Mouse (Mus musculus): ENCODE data around the gene Iqschfp. TPM values are rescaled to one million over a fixed set of nuclear protein-coding genes. Genes with fewer than 3 reads are reported as not detected.

Gene Iqschfp
- polyA plus RNA-seq, 1 experiment from 2014 or later, result 2.5 TPM

- H3K27me3 ChIP-seq, result no peaks in the 10 kb centered on the region
- no peaks in the 10 kb centered on the region for H3K4me1 ChIP-seq
- no peak for ATAC-seq (ENCODE audit: low FRiP score)
- WGBS, result 83% methylated on average over 6 of the region's 6 CpGs
- no peaks in the 10 kb centered on the region for H3K36me3 ChIP-seq (replicated peaks)
- H3K4me3 ChIP-seq (replicated peaks), result no peak overlapping the region
- H3K9ac ChIP-seq, result no peak overlapping the region
- no peak overlapping the region for H3K27ac ChIP-seq
- H3K4me2 ChIP-seq, result no peak overlapping the region
- no peaks in the 10 kb centered on the region for H3K9me3 ChIP-seq
These were observed 458.6 kb downstream of the Iqschfp start for GRCm38 (mm10) chr3:68350624-68351023.

GRCm38 (mm10) chr3:68351461-68351860, 459.4 kb downstream of the Iqschfp start:
- WGBS, result 71% methylated on average over 3 of the region's 3 CpGs

GRCm38 (mm10) chr3:68352961-68353360, 460.9 kb downstream of the Iqschfp start:
- no peaks in the 10 kb centered on the region for H3K36me3 ChIP-seq (replicated peaks)
- H3K27ac ChIP-seq, result no peak overlapping the region
- H3K9ac ChIP-seq, result no peak overlapping the region
- no peaks in the 10 kb centered on the region for H3K4me1 ChIP-seq
- no peaks in the 10 kb centered on the region for H3K9me3 ChIP-seq
- no peaks in the 10 kb centered on the region for H3K27me3 ChIP-seq
- no peak overlapping the region for H3K4me2 ChIP-seq
- no peak overlapping the region for H3K4me3 ChIP-seq (replicated peaks)
- 85% methylated on average over 7 of the region's 7 CpGs for WGBS
- ATAC-seq (ENCODE audit: low FRiP score), result no peak

More at GRCm38 (mm10) chr3:68351461-68351860, 459.4 kb downstream of the Iqschfp start:
- Histone ChIP-seq H3K36me3 (replicated peaks) (no peaks in the 10 kb centered on the region), H3K4me1 (no peaks in the 10 kb centered on the region), H3K27ac (no peak overlapping the region), H3K9me3 (no peaks in the 10 kb centered on the region), H3K4me3 (replicated peaks) (no peak overlapping the region), H3K4me2 (no peak overlapping the region), H3K27me3 (no peaks in the 10 kb centered on the region), H3K9ac (no peak overlapping the region)
- no peak for ATAC-seq (ENCODE audit: low FRiP score)

GRCm38 (mm10) chr3:68353492-68353891, 461.5 kb downstream of the Iqschfp start:
- ATAC-seq (ENCODE audit: low FRiP score), result no peak
- Histone ChIP-seq H3K4me2 (no peak overlapping the region), H3K9ac (no peak overlapping the region), H3K9me3 (no peaks in the 10 kb centered on the region), H3K36me3 (replicated peaks) (no peaks in the 10 kb centered on the region), H3K27me3 (no peaks in the 10 kb centered on the region), H3K4me1 (no peaks in the 10 kb centered on the region), H3K4me3 (replicated peaks) (no peak overlapping the region), H3K27ac (no peak overlapping the region)
- 70% methylated on average over 3 of the region's 3 CpGs for WGBS

GRCm38 (mm10) chr3:68356516-68356915, 464.5 kb downstream of the Iqschfp start:
- H3K36me3 ChIP-seq (replicated peaks), result no peaks in the 10 kb centered on the region
- no peak overlapping the region for H3K27ac ChIP-seq
- H3K9me3 ChIP-seq, result no peaks in the 10 kb centered on the region
- H3K4me1 ChIP-seq, result no peaks in the 10 kb centered on the region
- ATAC-seq (ENCODE audit: low FRiP score), result no peak
- H3K4me3 ChIP-seq (replicated peaks), result no peak overlapping the region
- no peak overlapping the region for H3K4me2 ChIP-seq
- no peak overlapping the region for H3K9ac ChIP-seq
- H3K27me3 ChIP-seq, result no peaks in the 10 kb centered on the region
- 88% methylated on average over 2 of the region's 2 CpGs for WGBS

- no peak overlapping the region for H3K4me2 ChIP-seq
- no peaks in the 10 kb centered on the region for H3K36me3 ChIP-seq (replicated peaks)
- ATAC-seq (ENCODE audit: low FRiP score), result no peak
- H3K27ac ChIP-seq, result no peak overlapping the region
- no peaks in the 10 kb centered on the region for H3K9me3 ChIP-seq
- H3K9ac ChIP-seq, result no peak overlapping the region
- H3K27me3 ChIP-seq, result no peaks in the 10 kb centered on the region
- no peaks in the 10 kb centered on the region for H3K4me1 ChIP-seq
- H3K4me3 ChIP-seq (replicated peaks), result no peak overlapping the region
These were observed 476.0 kb downstream of the Iqschfp start for GRCm38 (mm10) chr3:68368029-68368428.

- Histone ChIP-seq H3K4me1 (no peaks in the 10 kb centered on the region; the same call in 1 of the 2 replicates), H3K4me3 (replicated peaks) (no peak overlapping the region), H3K27ac (no peak overlapping the region), H3K4me2 (no peak overlapping the region), H3K36me3 (replicated peaks) (no peaks in the 10 kb centered on the region), H3K9me3 (no peaks in the 10 kb centered on the region), H3K9ac (no peak overlapping the region), H3K27me3 (no peaks in the 10 kb centered on the region)
- WGBS, result no CpG with 5 or more reads among the region's 1 CpGs
- ATAC-seq (ENCODE audit: low FRiP score), result no peak
These were observed 480.9 kb downstream of the Iqschfp start for GRCm38 (mm10) chr3:68372925-68373324.

- WGBS, result 59% methylated on average over 10 of the region's 10 CpGs
These were observed 483.1 kb downstream of the Iqschfp start for GRCm38 (mm10) chr3:68375100-68375508.

GRCm38 (mm10) chr3:68377452-68378198, 485.6 kb downstream of the Iqschfp start:
- no peak overlapping the region for H3K27ac ChIP-seq
- no peak overlapping the region for H3K4me3 ChIP-seq (replicated peaks)
- no peaks in the 10 kb centered on the region for H3K36me3 ChIP-seq (replicated peaks)
- no peak for ATAC-seq (ENCODE audit: low FRiP score)
- H3K4me1 ChIP-seq, result no peaks in the 10 kb centered on the region; the same call in 1 of the 2 replicates
- no peaks in the 10 kb centered on the region for H3K27me3 ChIP-seq
- H3K9ac ChIP-seq, result no peak overlapping the region
- H3K4me2 ChIP-seq, result no peak overlapping the region
- WGBS, result 77% methylated on average over 7 of the region's 7 CpGs
- no peaks in the 10 kb centered on the region for H3K9me3 ChIP-seq

More at GRCm38 (mm10) chr3:68375100-68375508, 483.1 kb downstream of the Iqschfp start:
- Histone ChIP-seq H3K9me3 (no peaks in the 10 kb centered on the region), H3K9ac (no peak overlapping the region), H3K27ac (no peak overlapping the region), H3K4me3 (replicated peaks) (no peak overlapping the region), H3K4me2 (no peak overlapping the region), H3K27me3 (no peaks in the 10 kb centered on the region), H3K36me3 (replicated peaks) (no peaks in the 10 kb centered on the region), H3K4me1 (no peaks in the 10 kb centered on the region; the same call in 1 of the 2 replicates)
- no peak for ATAC-seq (ENCODE audit: low FRiP score)

- no peaks in the 10 kb centered on the region for H3K36me3 ChIP-seq (replicated peaks)
- H3K9ac ChIP-seq, result no peak overlapping the region
- 78% methylated on average over 2 of the region's 2 CpGs for WGBS
- no peaks in the 10 kb centered on the region for H3K9me3 ChIP-seq
- no peak overlapping the region for H3K27ac ChIP-seq
- ATAC-seq (ENCODE audit: low FRiP score), result no peak
- H3K4me2 ChIP-seq, result no peak overlapping the region
- no peaks in the 10 kb centered on the region for H3K27me3 ChIP-seq
- no peak overlapping the region for H3K4me3 ChIP-seq (replicated peaks)
- peaks cover 3% of the 10 kb centered on the region for H3K4me1 ChIP-seq
These were observed 486.8 kb downstream of the Iqschfp start for GRCm38 (mm10) chr3:68378799-68379198.

GRCm38 (mm10) chr3:68379242-68379641, 487.2 kb downstream of the Iqschfp start:
- Histone ChIP-seq H3K4me3 (replicated peaks) (no peak overlapping the region), H3K27ac (no peak overlapping the region), H3K4me2 (no peak overlapping the region), H3K9me3 (no peaks in the 10 kb centered on the region), H3K27me3 (no peaks in the 10 kb centered on the region), H3K36me3 (replicated peaks) (no peaks in the 10 kb centered on the region), H3K9ac (no peak overlapping the region), H3K4me1 (peaks cover 3% of the 10 kb centered on the region)
- ATAC-seq (ENCODE audit: low FRiP score), result no peak
- 74% methylated on average over 7 of the region's 7 CpGs for WGBS

- H3K27me3 ChIP-seq, result no peaks in the 10 kb centered on the region
- no peak for ATAC-seq (ENCODE audit: low FRiP score)
- no peak overlapping the region for H3K4me2 ChIP-seq
- H3K9me3 ChIP-seq, result no peaks in the 10 kb centered on the region
- no peak overlapping the region for H3K27ac ChIP-seq
- H3K4me3 ChIP-seq (replicated peaks), result no peak overlapping the region
- H3K9ac ChIP-seq, result no peak overlapping the region
- peaks cover 3% of the 10 kb centered on the region for H3K4me1 ChIP-seq
- no peaks in the 10 kb centered on the region for H3K36me3 ChIP-seq (replicated peaks)
These were observed 491.6 kb downstream of the Iqschfp start for GRCm38 (mm10) chr3:68383672-68384071.

- H3K4me2 ChIP-seq, result no peak overlapping the region
- no peak overlapping the region for H3K4me3 ChIP-seq (replicated peaks)
- ATAC-seq (ENCODE audit: low FRiP score), result no peak
- H3K4me1 ChIP-seq, result peaks cover 3% of the 10 kb centered on the region
- WGBS, result 85% methylated on average over 3 of the region's 3 CpGs
- H3K9me3 ChIP-seq, result no peaks in the 10 kb centered on the region
- no peak overlapping the region for H3K9ac ChIP-seq
- H3K36me3 ChIP-seq (replicated peaks), result no peaks in the 10 kb centered on the region
- no peak overlapping the region for H3K27ac ChIP-seq
- H3K27me3 ChIP-seq, result no peaks in the 10 kb centered on the region
These were observed 493.5 kb downstream of the Iqschfp start for GRCm38 (mm10) chr3:68385544-68385943.
